Mouse (Mus musculus): ENCODE results near the gene Mrpl17. TPM values are rescaled to one million over a fixed set of nuclear protein-coding genes. Genes with fewer than 3 reads are reported as not detected.

Mrpl17 gene
- total and polyA plus RNA-seq, 3 experiments, result 306 to 451 (median 399) TPM

GRCm38 (mm10) chr7:105808385-105808784 is 2.5 kb downstream of the Mrpl17 start:
- H3K4me1 ChIP-seq (ENCODE audit: control insufficient read depth in 1 of 2, insufficient read depth in 2 of 2), result peaks cover 0 to 28% of the 10 kb centered on the region in 2 experiments; a peak in 3 of 4 replicates
- H3K79me2 ChIP-seq (replicated peaks; ENCODE audit: control insufficient read depth, extremely low read depth, insufficient read depth, poor library complexity, severe bottlenecking), result peaks cover 14% of the 10 kb centered on the region
- H3K4me3 ChIP-seq (replicated peaks in 1 of 3; ENCODE audit: low read depth in 2 of 3, low read length in 2 of 3, poor library complexity in 1 of 3), result no peak overlapping the region
- no peak overlapping the region for H3K27ac ChIP-seq (ENCODE audit: insufficient read depth, low read depth)
- DNase-seq (ENCODE audit: extremely low read depth), result no peak
- no peaks in the 10 kb centered on the region for H3K27me3 ChIP-seq (replicated peaks)
- peaks cover 13 to 36% of the 10 kb centered on the region in 2 experiments for H3K36me3 ChIP-seq (replicated peaks in 1 of 2; ENCODE audit: control insufficient read depth in 1 of 2, insufficient read depth in 1 of 2, low read length in 1 of 2)
- no peak overlapping the region for H3K4me2 ChIP-seq (ENCODE audit: insufficient read depth, low read depth, poor library complexity, severe bottlenecking)
- in situ Hi-C loops (cut with MboI; ENCODE audit: low pct_ligation_motif_present, low pct_unique_long_range_greater_than_20kb, low sequenced_read_pairs) (loop anchor here (5.0 to 10.0 kb wide), 2 partner anchors 66 to 164 kb away; partner anchors contain the start of genes Arfip2, Gm45799, Taf10 and Timm10b), dilution Hi-C loops (cut with MboI; ENCODE audit: extremely low pct_ligation_motif_present, extremely low pct_unique_long_range_greater_than_20kb, low sequenced_read_pairs) (no loop called here)
- H3K9me3 ChIP-seq (replicated peaks; ENCODE audit: low read length), result no peaks in the 10 kb centered on the region
- TF ChIP-seq ZKSCAN1 (IDR thresholded peaks at IDR 0.05; ENCODE audit: borderline replicate concordance, low read depth, low read length), result no peak
- TF ChIP-seq USF2 (conservative IDR thresholded peaks at IDR 0.05; ENCODE audit: low read depth, low read length), result no peak
- no peak for TF ChIP-seq ZNF384 (IDR thresholded peaks at IDR 0.05; ENCODE audit: low read depth, low read length)
- no peak for TF ChIP-seq NELFE (IDR thresholded peaks at IDR 0.05; ENCODE audit: low read depth, low read length)
- TF ChIP-seq TCF12 (IDR thresholded peaks at IDR 0.05; ENCODE audit: low read depth, low read length), result no peak
- no peak for TF ChIP-seq MXI1 (IDR thresholded peaks at IDR 0.05; ENCODE audit: low read depth, low read length)
- TF ChIP-seq TBP (conservative IDR thresholded peaks at IDR 0.05; ENCODE audit: low read depth, low read length), result no peak
- no peak for TF ChIP-seq RAD21 (IDR thresholded peaks at IDR 0.05; ENCODE audit: low read depth, low read length)
- TF ChIP-seq MYC (IDR thresholded peaks at IDR 0.05; ENCODE audit: low read depth, low read length), result no peak
- TF ChIP-seq NRF1 (IDR thresholded peaks at IDR 0.05; ENCODE audit: low read depth, low read length), result no peak
- TF ChIP-seq MAX (IDR thresholded peaks at IDR 0.05; ENCODE audit: low read length), result no peak
- TF ChIP-seq POLR2AphosphoS2 (IDR thresholded peaks at IDR 0.05; ENCODE audit: low read depth, low read length), result no peak
- TF ChIP-seq ETS1 (conservative IDR thresholded peaks at IDR 0.05; ENCODE audit: low read depth, low read length), result no peak
- TF ChIP-seq CHD2 (IDR thresholded peaks at IDR 0.05; ENCODE audit: low read length), result no peak
- TF ChIP-seq IRF4 (IDR thresholded peaks at IDR 0.05; ENCODE audit: low read depth, low read length), result no peak
- TF ChIP-seq RCOR1 (conservative IDR thresholded peaks at IDR 0.05; ENCODE audit: low read depth, low read length), result no peak
- TF ChIP-seq ZMIZ1 (IDR thresholded peaks at IDR 0.05; ENCODE audit: low read depth, low read length), result no peak
- no peak overlapping the region for H3K9ac ChIP-seq (ENCODE audit: insufficient read depth, low read depth)

GRCm38 (mm10) chr7:105806716-105807115 is 4.2 kb downstream of the Mrpl17 start:
- in situ Hi-C loops (cut with MboI; ENCODE audit: low pct_ligation_motif_present, low pct_unique_long_range_greater_than_20kb, low sequenced_read_pairs), result loop anchor here (5.0 to 10.0 kb wide), 2 partner anchors 64 to 162 kb away; partner anchors contain the start of genes Arfip2, Gm45799, Taf10 and Timm10b
- Histone ChIP-seq H3K9me3 (replicated peaks; ENCODE audit: low read length) (no peaks in the 10 kb centered on the region), H3K4me2 (ENCODE audit: insufficient read depth, low read depth, poor library complexity, severe bottlenecking) (no peak overlapping the region), H3K9ac (ENCODE audit: insufficient read depth, low read depth) (no peak overlapping the region), H3K79me2 (replicated peaks; ENCODE audit: control insufficient read depth, extremely low read depth, insufficient read depth, poor library complexity, severe bottlenecking) (peaks cover 14% of the 10 kb centered on the region), H3K4me1 (ENCODE audit: control insufficient read depth in 1 of 2, insufficient read depth in 2 of 2) (peaks cover 0 to 25% of the 10 kb centered on the region in 2 experiments; a peak in 3 of 4 replicates), H3K27ac (ENCODE audit: insufficient read depth, low read depth) (no peak overlapping the region), H3K4me3 (replicated peaks in 1 of 3; ENCODE audit: low read depth in 2 of 3, low read length in 2 of 3, poor library complexity in 1 of 3) (no peak overlapping the region), H3K36me3 (replicated peaks in 1 of 2; ENCODE audit: control insufficient read depth in 1 of 2, insufficient read depth in 1 of 2, low read length in 1 of 2) (peaks cover 13 to 36% of the 10 kb centered on the region in 2 experiments), H3K27me3 (replicated peaks) (no peaks in the 10 kb centered on the region)
- TF ChIP-seq POLR2AphosphoS2 (IDR thresholded peaks at IDR 0.05; ENCODE audit: low read depth, low read length), result peak; percentile 81
- no peak for TF ChIP-seq TBP (conservative IDR thresholded peaks at IDR 0.05; ENCODE audit: low read depth, low read length)
- no peak for TF ChIP-seq E2F4 (IDR thresholded peaks at IDR 0.05; ENCODE audit: insufficient replicate concordance, low read depth, low read length)
- no peak for DNase-seq (ENCODE audit: extremely low read depth)
- dilution Hi-C loops (cut with MboI; ENCODE audit: extremely low pct_ligation_motif_present, extremely low pct_unique_long_range_greater_than_20kb, low sequenced_read_pairs), result no loop called here

Measured in CH12.LX (cell line).